Mouse (Mus musculus) heart, adult 2 months (tissue): ENCODE results near the gene Notch4.

Source experiments
- CTCF ChIP-seq: fragments of 200-600 bp; IDR thresholded peaks from 2 replicates; pipeline ENCODE4 v1.8.1; 2022; ENCODE audit warnings: antibody characterized with exemption, mild to moderate bottlenecking, moderate library complexity
- EP300 ChIP-seq: fragments of 200-500 bp; IDR thresholded peaks from 2 replicates; pipeline ENCODE4 v1.6.1; 2011; ENCODE audit warnings: low read depth, low read length, control low read depth; ENCODE audit not compliant: insufficient read depth

DNA sequence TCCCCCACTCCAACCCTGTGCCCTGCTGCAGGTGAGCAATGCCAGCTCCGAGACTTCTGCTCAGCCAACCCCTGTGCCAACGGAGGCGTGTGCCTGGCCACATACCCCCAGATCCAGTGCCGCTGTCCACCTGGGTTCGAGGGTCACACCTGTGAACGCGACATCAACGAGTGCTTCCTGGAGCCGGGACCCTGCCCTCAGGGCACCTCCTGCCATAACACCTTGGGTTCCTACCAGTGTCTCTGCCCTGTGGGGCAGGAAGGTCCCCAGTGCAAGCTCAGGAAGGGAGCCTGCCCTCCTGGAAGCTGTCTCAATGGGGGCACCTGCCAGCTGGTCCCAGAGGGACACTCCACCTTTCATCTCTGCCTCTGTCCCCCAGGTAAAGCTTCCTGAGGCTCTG is 3.2 kb downstream of the Notch4 start:
- TF ChIP-seq CTCF (no peak), EP300 (no peak)
